Mouse (Mus musculus) adrenal gland, postnatal 0 days (tissue): ENCODE results near the gene Pla2g4a. TPM values are rescaled to one million over a fixed set of nuclear protein-coding genes. Genes with fewer than 3 reads are reported as not detected.

Experiments used
- polyA plus RNA-seq: library from polyadenylated mRNA; unstranded; fragments of >200 nt; fragmentation: Nextera tagmentation; extraction: Ambion mirVana; gene quantifications from 2 replicates; pipeline ENCODE4 v1.2.1, GENCODE M21; 2015

Gene Pla2g4a
- 19.2 and 27.7 TPM in 2 replicates for polyA plus RNA-seq

GRCm38 (mm10) chr1:149960734-149961424, at the start of gene Pla2g4a:
Pla2g4a (minus strand) TSS chr1:149961290.

Other genes starting within 250 kb of the Pla2g4a start
- 0.11 and 0.14 TPM in 2 replicates for gene Ptgs2, start 138.7 kb upstream of the Pla2g4a start, polyA plus RNA-seq